Mouse (Mus musculus) limb, embryonic 12.5 days (tissue): Measurements from ENCODE around the gene Hscb. TPM values are rescaled to one million over a fixed set of nuclear protein-coding genes. Genes with fewer than 3 reads are reported as not detected.
A peak's percentile ranks its signal among the peaks of the same experiment; 100 is the strongest.
"Not testable (repeated sequence)": the region's sequence is repeated elsewhere in the genome, so short reads cannot be mapped to it uniquely, and the experiment has no call there.

ENCODE experiments used
- ATAC-seq: fragments of 200-750 bp; cut with Nextera tagmentation; 2 replicates; pipeline ENCODE4 v1.8.0; 2017; ENCODE audit warnings: low read depth, moderate TSS enrichment; ENCODE audit not compliant: insufficient number of reproducible peaks, insufficient read depth, low FRiP score, low TSS enrichment
- H3K27ac ChIP-seq: fragments of 300-500 bp; sonication (generic); 2 replicates; pipeline ENCODE4 v1.5.1; 2016; ENCODE audit warnings: mild to moderate bottlenecking, moderate library complexity
- H3K27me3 ChIP-seq: fragments of 300-500 bp; sonication (generic); 2 replicates; pipeline ENCODE4 v1.6.1; 2016; ENCODE audit warnings: mild to moderate bottlenecking, moderate library complexity
- H3K36me3 ChIP-seq: fragments of 300-500 bp; sonication (generic); 2 replicates; pipeline ENCODE4 v1.6.1; 2016; ENCODE audit warnings: mild to moderate bottlenecking, moderate library complexity
- H3K4me1 ChIP-seq: fragments of 300-500 bp; sonication (generic); replicated peaks from 2 replicates; pipeline ENCODE4 v1.6.1; 2016
- H3K4me2 ChIP-seq: fragments of 300-500 bp; sonication (generic); 2 replicates; pipeline ENCODE4 v1.6.1; 2016; ENCODE audit warnings: mild to moderate bottlenecking, moderate library complexity
- H3K4me3 ChIP-seq: fragments of 300-500 bp; sonication (generic); replicated peaks from 2 replicates; pipeline ENCODE4 v1.5.1; 2016; ENCODE audit warnings: mild to moderate bottlenecking
- H3K9ac ChIP-seq: fragments of 300-500 bp; sonication (generic); replicated peaks from 2 replicates; pipeline ENCODE4 v1.6.1; 2016; ENCODE audit warnings: mild to moderate bottlenecking, moderate library complexity
- H3K9me3 ChIP-seq: fragments of 300-500 bp; sonication (generic); 2 replicates; pipeline ENCODE4 v1.6.1; 2016; ENCODE audit warnings: mild to moderate bottlenecking, moderate library complexity
- WGBS: fragments of 180-500 bp; shearing (Covaris S2); methylation state at CpG from one replicate; pipeline ENCODE4 v1.1.7; 2016; 5-methylcytosine and 5-hydroxymethylcytosine counted together
- polyA plus RNA-seq: library from polyadenylated mRNA; unstranded; fragments of >200 nt; fragmentation: Nextera tagmentation; extraction: Ambion mirVana; gene quantifications from 2 replicates; pipeline ENCODE4 v1.2.1, GENCODE M21; 2016

The Hscb gene
- polyA plus RNA-seq, 1 experiment from 2014 or later = 30.9 TPM

DNA sequence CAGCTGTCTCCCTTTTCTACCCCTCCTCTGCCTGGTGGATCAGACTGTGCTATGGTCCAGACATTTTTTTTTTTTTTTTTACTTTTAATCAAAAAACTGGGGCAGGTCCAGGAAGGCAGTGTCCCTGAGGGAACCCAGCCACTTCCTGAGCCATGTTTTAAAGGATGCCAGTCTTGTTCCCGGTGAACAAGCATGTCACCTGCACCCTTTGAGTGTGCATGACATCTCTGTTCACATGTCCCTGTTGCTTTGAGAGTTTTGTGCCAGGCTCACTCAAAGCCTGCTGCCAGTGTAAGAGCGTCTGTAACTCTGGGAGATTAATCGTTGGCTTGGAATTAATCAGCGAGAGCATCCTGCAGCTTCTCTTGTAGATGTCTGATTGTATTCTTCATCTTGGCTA is 28.9 kb upstream of the Hscb start:
- no peaks in the 10 kb centered on the region for H3K27me3 ChIP-seq
- H3K4me2 ChIP-seq = no peak overlapping the region
- H3K4me3 ChIP-seq = no peak overlapping the region
- WGBS = 88% methylated on average over 4 of the region's 4 CpGs
- no peaks in the 10 kb centered on the region for H3K9me3 ChIP-seq
- H3K36me3 ChIP-seq = peaks cover 48% of the 10 kb centered on the region
- no peak overlapping the region for H3K9ac ChIP-seq
- no peak for ATAC-seq
- peaks cover 6% of the 10 kb centered on the region for H3K4me1 ChIP-seq
- H3K27ac ChIP-seq = no peak overlapping the region

DNA sequence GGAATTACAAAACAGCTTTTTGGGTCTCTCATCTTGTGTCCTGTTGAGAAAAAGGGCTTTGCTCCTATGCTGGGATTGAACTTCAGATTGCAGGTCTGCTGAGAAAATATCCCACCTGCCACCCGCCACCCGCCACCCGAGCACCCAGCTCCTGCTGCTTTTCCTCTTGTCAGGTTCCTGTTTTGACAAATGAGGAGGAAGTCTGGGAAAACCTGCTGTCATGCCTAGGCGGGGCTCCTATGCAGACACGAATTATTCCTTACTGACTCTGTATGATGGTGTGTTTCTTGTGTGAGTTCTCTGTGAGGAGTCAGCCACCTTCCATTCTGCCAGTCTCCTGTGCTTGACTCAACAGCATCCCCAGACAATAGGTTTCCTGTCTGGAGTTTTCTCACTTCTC is 20.9 kb upstream of the Hscb start:
- ATAC-seq = no peak
- Histone ChIP-seq H3K27ac (no peak overlapping the region), H3K9me3 (no peaks in the 10 kb centered on the region), H3K36me3 (peaks cover 42% of the 10 kb centered on the region), H3K27me3 (no peaks in the 10 kb centered on the region), H3K4me2 (no peak overlapping the region), H3K4me3 (no peak overlapping the region), H3K9ac (no peak overlapping the region), H3K4me1 (0 out of 2 replicates have a peak, but pooled peaks cover 3% of the 10 kb centered on the region)
- 92% methylated on average over 5 of the region's 5 CpGs for WGBS

DNA sequence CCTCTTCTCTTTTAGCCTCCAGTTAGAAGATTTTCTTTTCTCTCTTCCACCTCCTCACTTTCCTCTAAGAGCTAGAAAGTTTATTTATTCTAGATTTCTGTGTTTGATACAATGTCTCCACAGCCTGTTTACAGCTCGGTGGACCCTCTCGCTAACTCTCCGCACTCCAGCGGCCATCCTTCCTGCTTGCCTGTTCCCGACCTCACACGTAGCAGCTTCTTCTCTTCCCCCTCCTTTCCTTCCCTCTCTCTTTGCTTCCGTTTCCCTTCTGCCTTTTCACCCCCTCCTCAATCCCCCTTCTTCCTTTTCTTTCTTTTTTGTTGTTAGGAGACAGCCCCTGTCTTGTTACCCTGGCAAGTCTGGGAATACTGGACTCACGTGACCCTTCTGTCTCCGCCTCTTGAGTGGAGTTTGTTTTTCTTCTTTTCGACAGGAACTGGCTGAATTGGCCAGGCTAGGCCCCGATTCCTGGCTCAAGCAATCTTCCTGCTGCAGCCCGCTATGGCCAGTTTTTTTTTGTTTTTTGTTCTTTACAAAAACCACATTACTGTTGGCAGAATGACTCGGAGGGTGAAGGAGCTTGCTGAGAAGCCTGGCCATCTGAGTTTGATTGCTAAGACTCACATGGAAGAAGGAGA is 19.6 kb upstream of the Hscb start:
- H3K4me2 ChIP-seq = no peak overlapping the region
- H3K4me1 ChIP-seq = 0 out of 2 replicates have a peak, but pooled peaks cover 3% of the 10 kb centered on the region
- peak overlapping the region; percentile 57; the same call in 1 of the 2 replicates for H3K27ac ChIP-seq
- H3K9me3 ChIP-seq = no peaks in the 10 kb centered on the region
- 67% methylated on average over 13 of the region's 13 CpGs for WGBS
- H3K9ac ChIP-seq = 0 out of 2 replicates have a peak overlapping the region, but pooled peaks have one; percentile 2
- no peaks in the 10 kb centered on the region for H3K27me3 ChIP-seq
- ATAC-seq = no peak
- H3K4me3 ChIP-seq = no peak overlapping the region
- peaks cover 42% of the 10 kb centered on the region for H3K36me3 ChIP-seq

DNA sequence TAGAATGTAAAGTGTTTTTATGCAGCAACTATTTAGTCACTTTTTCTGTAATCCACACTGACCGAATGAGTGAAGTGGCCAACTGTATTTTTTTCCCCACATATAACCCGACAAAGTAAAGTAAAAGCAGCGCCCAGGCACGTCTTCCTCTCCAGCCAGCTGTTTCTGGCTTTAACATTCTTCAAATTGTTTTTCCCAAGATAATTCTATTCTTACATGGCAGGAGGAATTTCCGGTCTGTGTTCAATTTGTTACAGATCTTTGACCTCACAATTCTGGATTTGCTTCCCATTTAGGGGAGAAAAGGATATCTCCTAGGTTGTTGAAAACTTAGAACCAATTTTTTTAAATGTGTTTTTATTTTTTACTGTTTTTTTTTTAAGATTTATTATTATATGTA is 17.5 kb upstream of the Hscb start:
- Histone ChIP-seq H3K27me3 (no peaks in the 10 kb centered on the region), H3K27ac (no peak overlapping the region), H3K9ac (no peak overlapping the region), H3K4me1 (peaks cover 3% of the 10 kb centered on the region; the same call in 1 of the 2 replicates), H3K9me3 (no peaks in the 10 kb centered on the region), H3K4me3 (no peak overlapping the region), H3K36me3 (peaks cover 39% of the 10 kb centered on the region), H3K4me2 (no peak overlapping the region)
- no peak for ATAC-seq
- WGBS = 65% methylated on average over 5 of the region's 5 CpGs

DNA sequence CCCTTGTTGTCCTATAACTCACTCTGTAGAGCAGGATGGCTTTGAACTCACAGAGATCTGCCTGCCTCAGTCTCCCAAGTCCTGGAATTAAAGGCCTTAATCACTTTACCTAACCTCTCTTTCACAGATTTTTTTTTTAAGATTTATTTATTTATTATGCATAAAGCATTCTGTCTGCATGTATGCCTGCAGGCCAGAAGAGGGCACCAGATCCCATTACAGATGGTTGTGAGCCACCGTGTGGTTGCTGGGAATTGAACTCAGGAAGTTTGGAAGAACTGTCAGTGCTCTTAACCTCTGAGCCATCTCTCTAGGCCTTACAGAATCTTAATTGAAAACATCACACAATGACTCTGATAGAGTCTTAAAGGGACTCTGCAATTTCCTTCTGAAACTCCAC is 13.4 kb upstream of the Hscb start:
- no peaks in the 10 kb centered on the region for H3K27me3 ChIP-seq
- H3K4me1 ChIP-seq = no peaks in the 10 kb centered on the region; the same call in 1 of the 2 replicates
- no peak for ATAC-seq
- peaks cover 48% of the 10 kb centered on the region for H3K36me3 ChIP-seq
- no peak overlapping the region for H3K4me2 ChIP-seq
- 78% methylated on average over 1 of the region's 1 CpGs for WGBS
- H3K27ac ChIP-seq = no peak overlapping the region
- no peaks in the 10 kb centered on the region for H3K9me3 ChIP-seq
- no peak overlapping the region for H3K4me3 ChIP-seq
- no peak overlapping the region for H3K9ac ChIP-seq

DNA sequence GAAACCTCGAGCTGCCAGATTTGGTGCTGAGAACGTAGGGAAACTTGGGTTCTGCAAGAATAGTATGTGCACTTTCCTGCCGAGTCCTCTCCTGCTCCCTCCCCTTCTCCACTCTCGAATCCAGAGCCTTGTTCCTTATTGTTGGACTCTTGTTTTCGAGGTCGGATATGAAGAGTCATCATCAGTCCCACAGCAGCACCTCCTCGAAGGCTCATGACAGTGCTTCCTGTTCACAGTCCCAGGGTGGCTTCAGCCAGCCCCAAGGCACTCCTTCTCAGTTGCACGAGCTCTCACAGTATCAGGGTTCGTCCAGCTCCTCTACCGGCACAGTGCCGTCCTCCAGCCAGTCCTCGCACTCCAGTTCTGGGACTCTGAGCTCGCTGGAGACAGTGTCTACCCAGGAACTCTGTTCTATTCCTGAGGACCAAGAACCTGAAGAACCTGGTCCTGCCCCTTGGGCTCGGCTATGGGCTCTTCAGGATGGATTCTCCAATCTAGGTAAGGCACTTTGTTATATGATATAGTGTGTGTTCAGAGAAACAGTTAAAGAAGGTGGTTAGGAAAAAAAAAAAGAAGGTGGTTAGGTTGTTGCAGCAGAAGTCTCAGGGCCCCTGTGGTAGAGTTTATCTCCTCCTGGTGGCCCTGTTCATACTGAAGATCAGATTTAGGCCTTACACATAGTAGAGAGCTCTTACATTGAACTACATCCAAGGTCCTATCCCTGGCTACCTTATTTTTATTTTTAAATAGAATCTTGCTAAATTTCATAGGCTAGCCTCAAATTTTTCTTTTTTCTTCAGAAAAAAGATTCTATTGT is 1.7 kb upstream of the Hscb start:
- Histone ChIP-seq H3K9ac (no peak overlapping the region), H3K27me3 (no peaks in the 10 kb centered on the region), H3K4me3 (peak overlapping the region; percentile 72; the same call in 1 of the 2 replicates), H3K27ac (no peak overlapping the region), H3K9me3 (no peaks in the 10 kb centered on the region), H3K4me1 (peaks cover 14% of the 10 kb centered on the region), H3K4me2 (peak overlapping the region; percentile 72; the same call in 1 of the 2 replicates), H3K36me3 (peaks cover 44% of the 10 kb centered on the region)
- no peak for ATAC-seq
- 91% methylated on average over 14 of the region's 14 CpGs for WGBS

DNA sequence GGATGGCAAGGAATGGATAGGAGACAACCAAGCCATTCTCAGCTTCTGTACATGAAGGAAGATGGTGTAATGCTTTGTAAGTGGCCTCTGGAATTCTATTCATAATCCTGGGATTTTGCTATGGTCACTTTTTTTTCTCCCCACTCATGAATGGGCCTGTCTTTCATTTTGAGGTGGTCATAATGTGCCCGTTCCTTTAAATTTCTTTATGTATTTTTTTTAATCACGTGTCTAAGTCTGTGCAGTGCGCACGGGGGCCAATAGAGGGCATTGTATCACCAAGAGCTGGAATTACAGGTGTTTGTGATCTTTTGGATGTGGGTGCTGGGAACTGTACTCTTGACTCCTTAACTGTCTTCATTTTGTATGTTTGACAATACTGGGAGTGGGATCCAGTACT is 888 bp upstream of the Hscb start:
- Histone ChIP-seq H3K9me3 (no peaks in the 10 kb centered on the region), H3K4me2 (peak overlapping the region; percentile 72), H3K27me3 (no peaks in the 10 kb centered on the region), H3K36me3 (peaks cover 39% of the 10 kb centered on the region), H3K4me3 (peak overlapping the region; percentile 72), H3K27ac (peak overlapping the region; percentile 79), H3K4me1 (peaks cover 14% of the 10 kb centered on the region), H3K9ac (peak overlapping the region; percentile 62)
- ATAC-seq = no peak
- 12% methylated on average over 4 of the region's 4 CpGs for WGBS

DNA sequence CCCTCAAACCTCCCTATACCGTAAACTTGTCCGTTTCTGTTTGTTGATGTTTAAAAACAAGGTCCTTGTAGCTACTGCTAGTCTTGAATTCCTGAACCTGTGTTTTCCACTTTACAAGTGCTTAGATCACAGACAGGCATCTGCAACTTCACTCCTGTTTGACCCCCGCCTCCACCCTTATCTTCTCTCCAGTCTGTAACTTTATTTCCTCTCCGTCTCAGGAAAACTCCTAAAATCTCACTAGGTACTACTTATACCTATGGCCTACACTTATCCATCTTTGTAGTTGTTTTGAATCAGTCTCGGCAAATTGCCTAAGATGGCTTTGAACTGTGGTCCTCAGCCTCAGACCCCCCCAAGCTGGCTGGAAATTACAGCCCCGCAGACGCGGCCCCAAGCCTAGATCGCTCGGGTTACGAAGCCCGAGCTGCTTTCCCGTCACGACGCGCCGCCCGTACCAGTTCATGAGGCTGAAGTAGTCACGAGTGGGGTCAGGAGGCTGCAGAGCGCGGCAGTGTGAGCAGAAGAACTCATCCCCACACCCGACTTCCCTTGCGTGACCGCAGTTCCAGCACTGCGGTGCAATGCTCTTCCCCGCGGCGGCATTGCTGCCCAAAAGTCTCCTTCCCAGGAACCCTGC is 419 bp downstream of the Hscb start:
- Histone ChIP-seq H3K4me3 (peak overlapping the region; percentile 72), H3K9me3 (no peaks in the 10 kb centered on the region), H3K9ac (peak overlapping the region; percentile 79), H3K27me3 (no peaks in the 10 kb centered on the region), H3K4me1 (peaks cover 14% of the 10 kb centered on the region), H3K4me2 (peak overlapping the region; percentile 65), H3K36me3 (peaks cover 27% of the 10 kb centered on the region), H3K27ac (peak overlapping the region; percentile 87)
- 6% methylated on average over 28 of the region's 28 CpGs for WGBS
- ATAC-seq = peak; percentile 52

DNA sequence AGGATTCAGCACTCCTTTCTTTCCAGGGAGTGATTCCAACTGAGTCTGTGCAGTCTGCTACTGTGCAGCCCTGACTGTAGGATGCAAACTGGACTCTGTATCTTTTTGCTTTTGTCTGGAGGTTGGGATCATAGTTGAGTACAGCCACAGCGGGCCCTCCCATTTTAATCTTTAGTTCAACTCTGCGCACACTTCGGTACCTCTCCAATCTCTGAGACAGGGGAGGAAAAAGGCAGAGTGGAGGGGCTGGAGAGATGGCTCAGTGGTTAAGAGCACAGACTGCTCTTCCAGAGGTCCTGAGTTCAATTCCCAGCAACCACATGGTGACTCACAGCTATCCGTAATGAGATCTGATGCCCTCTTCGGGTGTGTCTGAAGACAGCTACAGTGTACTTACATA is 1.6 kb downstream of the Hscb start:
- not testable (repeated sequence) for H3K9ac ChIP-seq, H3K4me3 ChIP-seq, H3K27me3 ChIP-seq, H3K9me3 ChIP-seq, H3K27ac ChIP-seq, H3K4me2 ChIP-seq, ATAC-seq
- H3K4me1 ChIP-seq = peaks cover 14% of the 10 kb centered on the region
- peaks cover 25% of the 10 kb centered on the region for H3K36me3 ChIP-seq
- 90% methylated on average over 5 of the region's 5 CpGs for whole genome bisulfite sequencing

DNA sequence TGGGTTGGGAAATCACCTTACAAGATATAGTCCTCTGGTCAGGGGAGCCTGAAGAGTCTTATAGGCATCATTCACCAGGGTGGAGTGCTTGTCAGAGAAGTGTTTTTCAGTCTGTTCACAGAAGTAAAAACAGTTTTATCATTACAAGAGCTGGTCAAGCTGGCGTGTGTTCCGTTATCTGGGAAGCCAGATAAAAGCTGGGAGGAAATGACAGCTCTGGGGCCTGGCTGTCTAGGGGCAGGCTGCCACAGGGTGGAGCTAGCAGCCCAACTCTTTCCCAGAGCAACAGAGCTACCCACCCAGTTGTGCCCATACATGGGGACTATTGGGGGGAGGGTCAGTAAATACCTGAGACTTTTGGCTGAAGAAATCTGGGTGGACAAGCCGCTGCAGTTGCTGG is 3.6 kb downstream of the Hscb start:
- Histone ChIP-seq H3K27ac (no peak overlapping the region), H3K27me3 (no peaks in the 10 kb centered on the region), H3K4me2 (no peak overlapping the region), H3K4me3 (no peak overlapping the region), H3K36me3 (0 out of 2 replicates have a peak, but pooled peaks cover 6% of the 10 kb centered on the region), H3K4me1 (peaks cover 14% of the 10 kb centered on the region), H3K9me3 (no peaks in the 10 kb centered on the region), H3K9ac (no peak overlapping the region)
- WGBS = 24% methylated on average over 3 of the region's 3 CpGs
- ATAC-seq = no peak

DNA sequence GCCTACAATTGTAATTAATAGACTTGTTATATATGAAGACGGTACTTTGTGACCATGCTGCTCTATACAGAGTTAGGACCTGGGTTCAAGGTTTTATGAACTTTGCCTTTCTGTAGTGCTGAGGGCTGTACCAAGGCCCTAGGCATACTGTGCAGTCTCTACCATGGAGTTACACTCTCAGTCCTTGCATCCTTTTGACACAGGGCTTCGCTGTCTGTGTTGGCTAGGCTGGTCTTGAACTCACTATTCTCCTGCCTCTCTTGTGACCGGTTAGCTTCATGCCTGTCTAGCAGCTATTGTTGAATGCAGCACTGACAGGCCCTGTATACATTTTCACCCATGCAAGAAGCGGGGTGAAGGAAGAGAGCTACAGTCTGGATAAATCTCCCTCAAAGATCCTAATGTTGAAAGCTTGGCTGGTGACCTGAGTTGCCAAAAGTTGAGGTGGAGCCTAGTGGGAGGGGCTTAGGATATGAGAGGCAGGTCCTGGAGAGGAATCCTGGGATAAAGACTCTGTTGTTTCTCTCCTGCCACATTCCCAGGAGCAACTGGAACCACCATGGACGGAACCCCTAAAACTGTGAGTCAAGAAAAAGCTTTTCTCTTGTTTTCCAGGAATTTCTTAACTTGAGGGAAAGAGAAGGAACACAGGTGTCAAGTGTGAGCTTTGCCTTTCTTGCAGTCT is 8.4 kb downstream of the Hscb start:
- no peaks in the 10 kb centered on the region for H3K9me3 ChIP-seq
- no peak overlapping the region for H3K4me3 ChIP-seq
- no peaks in the 10 kb centered on the region for H3K4me1 ChIP-seq
- no peak for ATAC-seq
- 88% methylated on average over 5 of the region's 5 CpGs for WGBS
- peaks cover 16% of the 10 kb centered on the region; the same call in 1 of the 2 replicates for H3K36me3 ChIP-seq
- no peak overlapping the region for H3K27ac ChIP-seq
- no peak overlapping the region for H3K9ac ChIP-seq
- H3K4me2 ChIP-seq = no peak overlapping the region
- no peaks in the 10 kb centered on the region for H3K27me3 ChIP-seq
